Mouse (Mus musculus) G1E (cell line): ENCODE results near the gene Hsd17b11.

Experiments
- CTCF ChIP-seq: IDR thresholded peaks from 2 replicates; pipeline ENCODE4 v1.5.1; 2012; ENCODE audit warnings: low read depth, low read length, inconsistent platforms, mixed read lengths
- GATA1 ChIP-seq: IDR thresholded peaks from 2 replicates; pipeline ENCODE4 v1.6.1; 2012; ENCODE audit warnings: borderline replicate concordance, low read length, inconsistent platforms, mixed read lengths

DNA sequence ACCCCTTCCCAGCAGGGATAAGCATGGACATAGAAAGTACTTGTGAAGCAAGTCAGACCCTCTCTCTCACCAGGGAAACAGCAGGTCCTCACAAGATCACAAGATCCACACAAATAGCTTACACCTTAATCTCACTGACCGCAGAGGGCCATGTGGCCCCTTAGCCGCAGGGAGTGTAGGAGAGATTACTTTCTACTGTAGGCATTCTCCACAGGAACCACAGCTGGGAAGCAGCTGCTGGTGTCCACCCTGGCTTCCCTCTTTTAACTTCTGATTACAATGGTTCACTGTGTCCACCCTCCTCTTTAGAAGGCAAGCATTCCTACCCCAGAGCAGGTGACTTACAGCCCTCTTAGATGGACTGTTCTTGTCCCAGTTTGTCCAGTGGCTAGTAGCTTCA lies 22.0 kb upstream of the Hsd17b11 start:
- no peak for TF ChIP-seq GATA1
- no peak for TF ChIP-seq CTCF
